8 mouse cellular contexts compared by ENCODE assay signal in the genomic region with DNA sequence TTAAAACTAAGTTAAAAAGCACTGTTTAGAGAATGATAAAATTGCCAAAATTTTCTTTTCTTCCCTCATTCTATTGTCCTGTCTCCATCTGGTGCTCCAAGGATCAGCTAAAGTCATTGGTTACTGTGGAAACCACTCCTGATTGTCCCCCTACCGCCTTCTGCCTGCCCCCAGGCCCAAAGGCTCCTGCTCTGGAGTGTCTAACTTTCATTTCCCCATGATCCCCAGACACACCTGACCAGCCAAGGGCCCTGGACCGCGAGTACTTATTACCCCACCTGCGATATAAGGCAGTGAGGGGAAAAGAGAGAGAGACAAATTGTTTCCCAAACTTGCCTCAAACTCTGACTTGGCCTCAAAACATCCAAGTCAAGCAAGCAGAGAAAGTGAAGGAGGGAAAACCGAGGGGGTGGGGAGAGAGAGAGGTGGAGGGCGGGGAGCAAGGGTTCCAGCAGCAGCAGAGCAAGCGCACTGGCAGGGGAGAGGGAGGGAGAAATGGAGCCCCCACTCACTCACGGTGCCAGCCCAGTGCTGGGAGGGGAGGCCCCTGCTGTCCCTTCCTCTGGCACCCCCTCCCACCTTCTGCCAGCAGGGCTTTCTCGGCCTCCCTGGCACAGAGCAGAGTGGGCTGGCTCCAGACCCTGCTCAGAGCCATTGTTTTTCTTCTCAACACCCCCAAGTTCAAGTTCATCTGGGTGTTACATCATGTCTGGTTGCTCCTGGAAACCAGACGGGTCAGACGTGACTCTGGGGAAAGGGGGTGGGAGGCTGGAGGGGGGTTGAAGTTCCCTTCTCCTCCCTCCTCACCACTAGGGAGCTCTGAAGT. TPM values are rescaled to one million over a fixed set of nuclear protein-coding genes. Genes with fewer than 3 reads are reported as not detected.
DNase-seq lines count a peak whose midpoint lies in the region; ATAC-seq and TF ChIP-seq lines count a peak whose summit lies in the region.

No protein-coding gene starts in this region.

- 25% methylated on average over 11 of the region's 11 CpGs for WGBS in intestine, embryonic 15.5 days
- WGBS in midbrain, embryonic 12.5 days, result 15% methylated on average over 11 of the region's 11 CpGs

- ATAC-seq in Patski, result no peak
- ATAC-seq in intestine, embryonic 15.5 days, result peak; percentile 69
- peak; percentile 89 for ATAC-seq in midbrain, embryonic 12.5 days (ENCODE audit: low FRiP score, low read depth)

- H3K4me3 ChIP-seq in intestine, embryonic 15.5 days (replicated peaks), result no peak overlapping the region
- H3K4me3 ChIP-seq in midbrain, embryonic 12.5 days, result no peak overlapping the region

- H3K9ac ChIP-seq in intestine, embryonic 15.5 days, result no peak overlapping the region
- peak overlapping the region; percentile 4; the same call in 1 of the 2 replicates for H3K9ac ChIP-seq in midbrain, embryonic 12.5 days (replicated peaks)

- in situ Hi-C loops in Patski (cut with MboI; ENCODE audit: low pct_unique_long_range_greater_than_20kb), result no loop called here

- H3K9me3 ChIP-seq in intestine, embryonic 15.5 days, result no peaks in the 10 kb centered on the region
- no peaks in the 10 kb centered on the region for H3K9me3 ChIP-seq in midbrain, embryonic 12.5 days

- peak; percentile 98 for DNase-seq in heart, adult 11 months
- DNase-seq in heart, adult 8-10 months (ENCODE audit: low spot score), result no peak
- peak; percentile 80 for DNase-seq in Patski (ENCODE audit: low read depth, low spot score)
- DNase-seq in gastrocnemius, postnatal 10 days, result peak; percentile 50
- no peak for DNase-seq in urinary bladder, adult 18-20 months (ENCODE audit: low spot score in 2 of 2)
- no peak for DNase-seq in urinary bladder, postnatal 36 days (ENCODE audit: low spot score in 2 of 2)

- POLR2A ChIA-PET in Patski (lab: Charles Lee), result interaction anchor here (0.7 to 1.5 kb wide), 3 partner anchors 14 to 33 kb away, joined by 3 to 4 read pairs (median 4); no protein-coding TSS in a partner anchor

- no peaks in the 10 kb centered on the region for H3K36me3 ChIP-seq in intestine, embryonic 15.5 days
- H3K36me3 ChIP-seq in midbrain, embryonic 12.5 days, result no peaks in the 10 kb centered on the region

- peak overlapping the region; percentile 87 for H3K27ac ChIP-seq in intestine, embryonic 15.5 days
- H3K27ac ChIP-seq in midbrain, embryonic 12.5 days (replicated peaks), result peak overlapping the region; percentile 92

- no peak for TF ChIP-seq CTCF in Patski (IDR thresholded peaks at IDR 0.05)

- peak overlapping the region; percentile 39 for H3K4me2 ChIP-seq in intestine, embryonic 15.5 days (replicated peaks)
- H3K4me2 ChIP-seq in midbrain, embryonic 12.5 days (replicated peaks), result peak overlapping the region; percentile 13; the same call in 1 of the 2 replicates

- CTCF ChIA-PET in Patski (lab: Charles Lee), result interaction anchor here (0.8 to 3.5 kb wide), 9 partner anchors 11 to 103 kb away, joined by 3 to 14 read pairs (median 4); partner anchors contain the start of gene G430095P16Rik

- H3K27me3 ChIP-seq in Patski, result no peaks in the 10 kb centered on the region
- H3K27me3 ChIP-seq in intestine, embryonic 15.5 days (replicated peaks), result peaks cover 50% of the 10 kb centered on the region
- H3K27me3 ChIP-seq in midbrain, embryonic 12.5 days, result peaks cover 90% of the 10 kb centered on the region

- H3K4me1 ChIP-seq in intestine, embryonic 15.5 days (replicated peaks), result peaks cover 46% of the 10 kb centered on the region
- H3K4me1 ChIP-seq in midbrain, embryonic 12.5 days, result peaks cover 84% of the 10 kb centered on the region

RNA-seq across cellular contexts. Expression of gene G430095P16Rik, which starts 10.7 kb away (rescaled TPM):
- total RNA-seq in heart, adult 8-10 months (2022), result under 1 TPM in 1 of 4 experiments, not detected in 3; 0.66 TPM
- 1.4 TPM for polyA plus RNA-seq in Patski (2021)
- total RNA-seq in gastrocnemius, postnatal 10 days (2021), result 1 to 10 TPM; 2.2 to 2.8 TPM
- polyA plus RNA-seq in intestine, embryonic 15.5 days (2015; fragmentation: Nextera tagmentation; extraction: Ambion mirVana), result 3.1 and 3.7 TPM in 2 replicates
- polyA plus RNA-seq in midbrain, embryonic 12.5 days (2016; fragmentation: Nextera tagmentation; extraction: Ambion mirVana), result 2.0 and 2.4 TPM in 2 replicates

RNA-seq across cellular contexts. Expression of gene Lyl1, which starts 10.9 kb away (rescaled TPM):
- 1 to 10 TPM; 3.5 to 4.8 (median 4.3) TPM for total RNA-seq in heart, adult 8-10 months (2022)
- 0.13 TPM for polyA plus RNA-seq in Patski (2021)
- 1 to 10 TPM; 3.3 to 5.4 TPM for total RNA-seq in gastrocnemius, postnatal 10 days (2021)
- polyA plus RNA-seq in intestine, embryonic 15.5 days (2015; fragmentation: Nextera tagmentation; extraction: Ambion mirVana), result 5.1 and 5.5 TPM in 2 replicates
- polyA plus RNA-seq in midbrain, embryonic 12.5 days (2016; fragmentation: Nextera tagmentation; extraction: Ambion mirVana), result 3.5 and 5.6 TPM in 2 replicates

RNA-seq across cellular contexts. Expression of gene Nacc1, which starts 24.5 kb away (rescaled TPM):
- total RNA-seq in heart, adult 8-10 months (2022), result 10 to 100 TPM; 26.7 to 36.0 (median 33.4) TPM
- polyA plus RNA-seq in Patski (2021), result 109 TPM
- 10 to 100 TPM; 38.2 to 39.1 TPM for total RNA-seq in gastrocnemius, postnatal 10 days (2021)
- polyA plus RNA-seq in intestine, embryonic 15.5 days (2015; fragmentation: Nextera tagmentation; extraction: Ambion mirVana), result 14.8 and 17.0 TPM in 2 replicates
- polyA plus RNA-seq in midbrain, embryonic 12.5 days (2016; fragmentation: Nextera tagmentation; extraction: Ambion mirVana), result 20.8 and 25.0 TPM in 2 replicates

RNA-seq across cellular contexts. Expression of gene Trmt1, which starts 26.0 kb away (rescaled TPM):
- total RNA-seq in heart, adult 8-10 months (2022), result 10 to 100 TPM; 30.9 to 41.7 (median 38.5) TPM
- 106 TPM for polyA plus RNA-seq in Patski (2021)
- 10 to 100 TPM; 33.7 to 43.9 TPM for total RNA-seq in gastrocnemius, postnatal 10 days (2021)
- 59.9 and 68.3 TPM in 2 replicates for polyA plus RNA-seq in intestine, embryonic 15.5 days (2015; fragmentation: Nextera tagmentation; extraction: Ambion mirVana)
- 53.6 and 58.8 TPM in 2 replicates for polyA plus RNA-seq in midbrain, embryonic 12.5 days (2016; fragmentation: Nextera tagmentation; extraction: Ambion mirVana)

RNA-seq across cellular contexts. Expression of gene Ier2, which starts 49.5 kb away (rescaled TPM):
- total RNA-seq in heart, adult 8-10 months (2022), result 10 to 100 TPM; 12.8 to 26.9 (median 17.4) TPM
- polyA plus RNA-seq in Patski (2021), result 113 TPM
- total RNA-seq in gastrocnemius, postnatal 10 days (2021), result 10 to 100 TPM; 10.9 to 17.6 TPM
- 84.2 and 85.5 TPM in 2 replicates for polyA plus RNA-seq in intestine, embryonic 15.5 days (2015; fragmentation: Nextera tagmentation; extraction: Ambion mirVana)
- polyA plus RNA-seq in midbrain, embryonic 12.5 days (2016; fragmentation: Nextera tagmentation; extraction: Ambion mirVana), result 47.1 and 47.4 TPM in 2 replicates

Comparison
In these comparisons a context has a peak if more than half of its experiments do, and no peak if none do; other contexts are left out.
1. DNase-seq: peak in heart, adult 11 months (single experiment), Patski (single experiment) and gastrocnemius, postnatal 10 days (single experiment); none in heart, adult 8-10 months (single experiment), urinary bladder, adult 18-20 months (0 of 2) and urinary bladder, postnatal 36 days (0 of 2).